Mouse (Mus musculus) liver, adult 2 months (tissue): Measurements from ENCODE around the gene Otog.

Source experiments
- CTCF ChIP-seq: fragments of 200-500 bp; IDR thresholded peaks from 2 replicates; pipeline ENCODE4 v1.5.1; 2011; ENCODE audit warnings: low read depth, low read length, control low read depth
- POLR2A ChIP-seq: fragments of 200-500 bp; IDR thresholded peaks from 2 replicates; pipeline ENCODE4 v1.6.1; 2011; ENCODE audit warnings: low read length, control low read depth; ENCODE audit not compliant: insufficient read depth; ENCODE audit errors: extremely low read depth

DNA sequence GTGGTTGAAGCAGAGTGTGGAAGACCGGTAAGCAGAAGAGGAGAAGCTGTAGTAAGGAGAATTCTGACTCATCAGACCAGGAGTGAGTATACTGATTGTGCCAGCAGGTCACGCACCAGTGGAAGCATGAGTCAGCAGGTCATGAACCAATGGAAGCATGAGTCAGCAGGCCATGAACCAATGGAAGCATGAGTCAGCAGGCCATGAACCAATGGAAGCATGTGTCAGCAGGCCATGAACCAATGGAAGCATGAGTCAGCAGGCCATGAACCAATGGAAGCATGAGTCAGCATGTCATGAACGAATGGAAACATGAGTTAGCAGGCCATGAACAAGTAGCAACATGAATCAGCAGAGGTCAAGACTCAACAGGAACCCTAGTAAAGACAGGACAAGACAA is 80.5 kb downstream of the Otog start:
- TF ChIP-seq CTCF (no peak), POLR2A (no peak)
